Mouse (Mus musculus) hindbrain, embryonic 12.5 days (tissue): Measurements from ENCODE around the gene Speer2. TPM values are rescaled to one million over a fixed set of nuclear protein-coding genes. Genes with fewer than 3 reads are reported as not detected.

Experiments
- ATAC-seq: fragments of 200-750 bp; cut with Nextera tagmentation; 2 replicates; pipeline ENCODE4 v1.8.0; 2017; ENCODE audit warnings: moderate TSS enrichment; ENCODE audit not compliant: low FRiP score
- H3K27ac ChIP-seq: fragments of 300-500 bp; sonication (generic); 2 replicates; pipeline ENCODE4 v1.5.1; 2016; ENCODE audit warnings: mild to moderate bottlenecking
- H3K27me3 ChIP-seq: fragments of 300-500 bp; sonication (generic); 2 replicates; pipeline ENCODE4 v1.6.1; 2016; ENCODE audit warnings: mild to moderate bottlenecking
- H3K36me3 ChIP-seq: fragments of 300-500 bp; sonication (generic); 2 replicates; pipeline ENCODE4 v1.6.1; 2016; ENCODE audit warnings: mild to moderate bottlenecking
- H3K4me1 ChIP-seq: fragments of 300-500 bp; sonication (generic); 2 replicates; pipeline ENCODE4 v1.6.1; 2016
- H3K4me2 ChIP-seq: fragments of 300-500 bp; sonication (generic); replicated peaks from 2 replicates; pipeline ENCODE4 v1.6.1; 2016; ENCODE audit warnings: mild to moderate bottlenecking
- H3K4me3 ChIP-seq: fragments of 300-500 bp; sonication (generic); 2 replicates; pipeline ENCODE4 v1.5.1; 2016; ENCODE audit warnings: mild to moderate bottlenecking
- H3K9ac ChIP-seq: fragments of 300-500 bp; sonication (generic); 2 replicates; pipeline ENCODE4 v1.6.1; 2016; ENCODE audit warnings: mild to moderate bottlenecking, moderate library complexity
- H3K9me3 ChIP-seq: fragments of 300-500 bp; sonication (generic); replicated peaks from 2 replicates; pipeline ENCODE4 v1.6.1; 2016; ENCODE audit warnings: mild to moderate bottlenecking
- WGBS: fragments of 180-500 bp; shearing (Covaris S2); methylation state at CpG from one replicate; pipeline ENCODE4 v1.1.7; 2016; 5-methylcytosine and 5-hydroxymethylcytosine counted together
- polyA plus RNA-seq: library from polyadenylated mRNA; unstranded; fragments of >200 nt; fragmentation: Nextera tagmentation; extraction: Ambion mirVana; gene quantifications from 2 replicates; pipeline ENCODE4 v1.2.1, GENCODE M21; 2016

Gene Speer2
- not detected in 2 replicates for polyA plus RNA-seq

DNA sequence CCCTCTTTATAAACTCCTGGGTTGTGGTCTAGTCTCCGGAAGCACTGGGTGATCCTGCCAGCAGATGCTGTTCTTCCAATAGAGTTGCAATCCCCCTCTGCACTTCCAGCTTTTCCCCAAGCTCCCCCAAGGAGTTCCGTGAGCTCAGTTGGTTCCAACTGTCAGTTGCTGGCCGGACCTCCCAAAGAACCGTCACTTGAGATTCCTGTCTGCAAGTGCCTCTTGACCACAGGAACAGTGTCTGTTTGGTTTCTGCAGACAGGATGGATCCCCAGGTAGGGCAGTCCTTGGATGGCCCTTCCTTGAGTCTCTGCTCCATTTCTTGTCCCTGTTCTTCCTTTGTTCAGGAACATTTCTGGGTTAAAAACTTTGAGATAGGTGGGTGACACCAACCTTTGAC is at the start of gene Speer2:
Gene Speer2, minus strand, starts transcription at position 101 of the 400 bp plus-strand sequence.
- no peaks in the 10 kb centered on the region for H3K36me3 ChIP-seq
- no peaks in the 10 kb centered on the region for H3K27me3 ChIP-seq
- H3K4me3 ChIP-seq, result no peak within 1 kb of the TSS
- H3K4me1 ChIP-seq, result no peaks in the 10 kb centered on the region
- no peak for ATAC-seq
- WGBS, result 94% methylated on average over 4 of the region's 4 CpGs
- H3K27ac ChIP-seq, result no peak within 1 kb of the TSS
- no peaks in the 10 kb centered on the region for H3K9me3 ChIP-seq
- H3K9ac ChIP-seq, result no peak within 1 kb of the TSS
- no peak within 1 kb of the TSS for H3K4me2 ChIP-seq

GRCm38 (mm10) chr16:69904303-69904702 is 40.8 kb upstream of the Speer2 start:
- Histone ChIP-seq H3K4me2 (no peak overlapping the region), H3K9ac (no peak overlapping the region), H3K4me1 (no peaks in the 10 kb centered on the region), H3K27ac (no peak overlapping the region), H3K36me3 (no peaks in the 10 kb centered on the region), H3K4me3 (no peak overlapping the region), H3K27me3 (no peaks in the 10 kb centered on the region), H3K9me3 (no peaks in the 10 kb centered on the region)
- no peak for ATAC-seq

- no peaks in the 10 kb centered on the region for H3K36me3 ChIP-seq
- peak; percentile 43; the same call in 1 of the 2 replicates for ATAC-seq
- H3K27ac ChIP-seq, result no peak overlapping the region
- no peak overlapping the region for H3K9ac ChIP-seq
- H3K4me2 ChIP-seq, result no peak overlapping the region
- no peaks in the 10 kb centered on the region for H3K27me3 ChIP-seq
- no peak overlapping the region for H3K4me3 ChIP-seq
- H3K9me3 ChIP-seq, result no peaks in the 10 kb centered on the region
- H3K4me1 ChIP-seq, result no peaks in the 10 kb centered on the region
Observed at GRCm38 (mm10) chr16:69880712-69881111, 17.2 kb upstream of the Speer2 start.

- Histone ChIP-seq H3K4me3 (no peak overlapping the region), H3K4me2 (no peak overlapping the region), H3K9ac (no peak overlapping the region), H3K9me3 (no peaks in the 10 kb centered on the region), H3K27ac (no peak overlapping the region), H3K36me3 (no peaks in the 10 kb centered on the region), H3K27me3 (no peaks in the 10 kb centered on the region), H3K4me1 (0 out of 2 replicates have a peak, but pooled peaks cover 2% of the 10 kb centered on the region)
- WGBS, result 86% methylated on average over 2 of the region's 2 CpGs
- no peak for ATAC-seq
Observed at GRCm38 (mm10) chr16:69836628-69837027, 26.9 kb downstream of the Speer2 start.

- WGBS, result 70% methylated on average over 5 of the region's 5 CpGs
- Histone ChIP-seq H3K9me3 (no peaks in the 10 kb centered on the region), H3K4me1 (no peaks in the 10 kb centered on the region), H3K4me3 (no peak overlapping the region), H3K4me2 (no peak overlapping the region), H3K9ac (no peak overlapping the region), H3K27ac (no peak overlapping the region), H3K27me3 (no peaks in the 10 kb centered on the region), H3K36me3 (no peaks in the 10 kb centered on the region)
- ATAC-seq, result no peak
Observed at GRCm38 (mm10) chr16:69813652-69814051, 49.9 kb downstream of the Speer2 start.
